Mouse (Mus musculus): ENCODE results near the gene Whrn. TPM values are rescaled to one million over a fixed set of nuclear protein-coding genes. Genes with fewer than 3 reads are reported as not detected.
A peak's percentile ranks its signal among the peaks of the same experiment; 100 is the strongest.

Gene Whrn
- total RNA-seq, 4 experiments from 2014 or later, result 56.7 to 95.9 (median 78.5) TPM

DNA sequence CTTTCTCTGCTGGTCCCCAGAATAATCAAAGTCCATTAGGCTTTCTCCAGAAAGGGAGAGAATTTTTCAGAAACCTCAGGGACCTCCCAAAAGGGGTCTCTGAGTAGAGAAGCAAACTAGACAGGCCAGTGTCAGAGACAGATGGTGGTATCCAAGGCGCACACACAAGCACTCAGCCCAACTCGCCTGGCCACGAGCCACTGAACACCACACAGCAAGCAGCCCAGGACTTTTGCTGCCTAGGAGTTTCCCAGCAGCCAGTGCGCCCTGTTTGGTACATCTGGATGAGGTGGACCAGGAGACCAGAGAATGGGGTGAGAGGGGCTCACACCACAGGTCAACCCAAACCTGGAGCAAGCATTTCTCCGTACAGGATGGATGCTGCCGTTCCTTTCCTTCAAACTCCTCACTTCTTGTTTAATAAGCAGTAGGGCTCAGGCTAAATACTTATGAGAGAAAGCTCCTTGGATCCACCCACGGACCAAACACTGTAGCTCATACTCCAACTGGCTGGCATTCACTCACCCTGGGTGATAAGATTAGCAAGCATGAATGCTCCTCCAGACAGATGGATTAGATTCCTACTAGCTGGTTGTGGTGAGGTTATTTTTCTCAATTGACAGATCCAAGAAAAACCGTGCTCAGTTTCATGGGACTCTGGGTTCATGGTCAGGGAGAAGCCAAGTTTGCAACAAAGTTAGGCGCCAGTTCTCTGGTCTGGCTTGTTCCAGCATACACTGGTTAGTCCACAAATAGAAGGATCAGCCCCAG is 2.3 kb downstream of the Whrn start:
- no peak for DNase-seq

DNA sequence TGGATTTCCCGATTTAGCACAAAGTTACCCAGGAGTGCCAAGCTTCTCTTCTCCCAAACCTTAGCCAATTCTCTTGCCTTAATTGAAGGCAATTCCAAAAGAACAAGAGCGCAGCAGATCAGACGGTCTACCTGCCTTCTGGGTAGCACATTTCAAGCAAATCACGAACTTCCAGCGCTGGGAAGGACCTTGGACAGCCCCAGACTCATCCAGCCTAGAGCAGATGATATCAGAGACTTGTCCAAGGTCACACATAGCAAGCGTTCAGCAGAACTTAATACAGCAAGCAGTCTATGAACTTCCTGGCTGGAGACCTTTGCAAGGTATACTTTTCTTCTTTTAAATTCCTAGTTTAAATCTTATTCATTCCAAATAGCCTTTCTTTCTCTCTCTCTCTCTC is 4.3 kb downstream of the Whrn start:
- no peak for DNase-seq

DNA sequence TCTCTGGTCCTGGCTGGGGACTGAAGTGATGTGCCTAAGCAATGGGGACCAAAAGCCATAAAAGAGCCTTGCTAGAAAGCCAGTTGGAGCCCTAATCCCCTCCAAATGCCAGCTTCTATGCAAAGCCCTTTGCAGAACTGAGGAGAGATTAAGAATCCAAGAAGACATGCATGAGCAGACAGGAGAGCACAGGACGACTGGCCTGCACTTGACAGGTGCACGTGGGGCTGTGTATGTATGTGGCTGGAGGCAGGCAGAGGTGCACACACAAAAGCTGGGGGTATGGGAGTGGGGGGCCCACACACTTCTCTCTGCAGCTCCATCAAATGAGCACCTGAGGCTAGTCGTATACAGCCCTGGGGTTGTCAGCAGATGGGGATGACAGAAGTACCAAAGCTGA is 5.6 kb downstream of the Whrn start:
- DNase-seq, result no peak

DNA sequence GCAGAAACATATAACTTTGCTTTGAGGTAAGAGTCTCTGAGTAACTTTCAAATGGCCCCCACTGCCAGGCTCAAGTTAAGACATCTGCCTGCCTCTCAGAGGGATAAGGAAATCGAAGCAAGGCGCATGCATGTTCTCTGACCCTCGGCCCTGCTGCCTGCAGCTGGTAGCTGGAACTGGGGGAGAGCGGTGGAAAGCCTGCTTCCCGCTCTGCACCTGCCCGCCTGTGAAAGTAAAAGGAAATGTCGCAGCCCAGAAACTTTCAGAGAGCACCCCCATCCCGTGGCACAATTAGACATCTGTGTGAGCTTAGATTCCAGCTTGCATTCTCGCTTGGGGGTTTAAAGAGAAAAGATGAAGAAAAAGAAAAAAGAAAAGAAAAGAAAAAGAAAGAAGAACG is 6.1 kb downstream of the Whrn start:
- DNase-seq, result no peak

DNA sequence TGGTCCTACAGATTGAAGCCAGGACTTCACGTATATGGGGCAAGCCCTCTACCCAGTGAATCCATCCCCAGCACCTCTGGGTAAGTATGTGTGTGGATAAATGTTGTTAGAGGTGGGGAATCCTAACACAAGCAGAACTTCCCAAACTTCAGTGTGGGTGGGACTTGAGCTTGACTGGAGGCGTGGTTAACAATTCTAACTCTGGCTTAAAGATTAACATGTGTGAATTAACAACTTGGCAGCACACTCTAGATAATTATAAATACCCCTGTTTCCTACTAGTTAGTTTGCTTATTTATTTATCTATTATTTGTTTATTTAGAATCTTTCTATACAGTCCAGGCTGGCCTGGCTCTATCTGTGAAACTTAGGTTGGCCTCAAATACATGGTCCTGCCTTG is 7.9 kb downstream of the Whrn start:
- no peak for DNase-seq

DNA sequence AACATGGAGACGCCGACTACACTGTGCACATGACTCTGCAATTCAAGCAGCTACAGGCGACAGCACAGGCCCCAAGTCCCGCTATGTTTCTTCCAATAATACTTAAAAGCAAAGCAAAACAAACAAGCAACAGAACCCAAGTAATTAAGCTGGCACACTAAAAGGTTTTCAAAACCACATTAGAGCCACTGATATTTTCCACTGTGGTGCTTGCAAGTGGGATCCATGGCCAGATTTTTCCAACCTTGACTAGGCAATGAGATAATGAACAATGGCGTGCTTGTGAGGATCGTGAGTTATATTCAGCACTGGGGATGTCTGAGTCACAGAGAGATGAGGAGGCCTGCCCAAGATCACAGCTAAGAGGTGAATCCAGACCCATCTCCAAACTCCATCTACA is 8.5 kb downstream of the Whrn start:
- no peak for DNase-seq

DNA sequence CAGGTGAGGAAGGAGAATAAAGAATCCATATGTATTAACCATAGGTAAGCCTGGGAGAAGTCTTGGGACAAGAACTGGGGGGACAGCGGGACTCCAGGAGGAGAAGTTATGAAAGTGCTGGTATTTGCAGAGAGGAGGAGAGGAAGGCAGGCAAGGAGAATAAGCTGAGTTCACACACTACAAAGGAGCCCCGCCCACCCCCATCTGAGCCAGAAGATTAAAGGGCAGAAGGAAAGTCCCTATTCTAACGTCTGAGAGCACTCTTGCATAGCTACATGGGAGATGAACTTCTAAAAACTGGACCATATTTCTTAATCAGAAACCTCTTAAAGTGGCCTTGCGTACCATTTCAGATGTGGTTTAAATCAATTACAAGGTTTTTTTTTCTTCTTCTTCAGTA is 9.3 kb downstream of the Whrn start:
- no peak for DNase-seq

DNA sequence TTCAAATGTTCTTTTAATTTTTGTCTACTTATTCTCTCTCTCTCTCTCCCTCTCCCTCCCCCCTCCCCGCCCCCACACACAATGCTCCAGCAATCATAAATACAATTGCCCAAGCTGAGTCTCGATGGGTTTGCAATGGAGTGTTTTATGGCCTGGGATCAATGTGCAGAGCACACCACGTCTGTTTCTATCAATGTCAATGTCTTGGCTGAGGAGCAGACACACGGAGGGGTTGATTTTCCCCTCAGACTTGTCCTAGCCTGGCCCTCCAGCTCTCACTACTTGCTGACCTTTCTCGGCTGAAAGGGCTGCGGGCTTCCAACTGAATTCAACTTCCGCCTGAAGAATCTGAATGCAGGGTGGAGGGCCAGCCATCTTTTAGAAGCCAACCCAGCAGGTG is 12.1 kb downstream of the Whrn start:
- no peak for DNase-seq

DNA sequence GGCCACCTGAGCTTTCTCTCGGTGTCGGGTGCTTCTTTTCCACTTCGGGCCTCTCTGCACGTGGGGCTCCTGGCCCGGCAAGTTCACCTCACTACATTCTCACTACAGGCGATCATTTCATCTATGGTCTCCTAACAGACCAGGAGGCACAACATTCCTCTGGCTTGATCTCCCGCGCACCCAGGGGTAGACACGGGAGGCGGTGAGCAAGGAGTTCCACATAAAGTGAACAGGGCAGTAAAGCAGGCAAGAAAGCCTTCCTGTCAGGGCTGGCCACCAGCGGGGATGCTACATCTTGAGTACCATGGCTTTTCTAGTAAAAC is 15.0 kb downstream of the Whrn start:
- DNase-seq, result no peak

DNA sequence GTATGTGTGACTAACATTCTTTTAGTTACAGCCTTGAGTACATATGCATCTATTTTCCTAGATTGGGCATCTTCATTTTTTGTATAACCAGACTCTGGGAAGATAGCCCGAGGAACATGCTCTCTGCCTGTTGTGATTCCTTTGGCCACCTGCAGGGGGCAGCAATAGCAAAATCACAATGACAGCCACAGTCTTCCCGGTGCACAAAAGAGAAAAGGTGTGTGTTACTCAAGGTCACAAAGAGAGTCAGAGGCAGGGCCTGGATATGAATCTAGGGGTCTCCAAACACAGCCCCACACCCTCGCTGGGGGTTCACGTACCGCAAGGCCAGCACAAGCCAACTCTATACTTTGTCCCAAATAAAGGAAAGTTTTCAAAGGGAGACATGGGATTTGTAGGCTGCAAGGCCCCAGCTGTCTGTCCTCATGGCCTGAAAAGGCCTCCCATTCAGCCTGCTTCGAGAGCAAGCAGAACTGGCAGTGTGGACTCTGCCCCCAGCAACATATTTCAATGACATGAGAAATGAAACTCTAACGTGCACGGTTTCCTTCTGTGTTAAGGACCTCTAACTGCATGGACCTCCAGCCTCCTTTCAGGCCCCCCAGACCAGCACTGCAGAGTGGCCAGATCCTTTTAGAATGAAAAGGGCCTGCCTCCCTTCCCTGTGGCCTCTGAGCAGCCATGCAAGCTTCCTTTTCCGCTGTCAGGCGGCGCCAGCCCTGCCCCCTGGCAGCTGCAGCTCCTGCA is 15.5 kb downstream of the Whrn start:
- no peak for DNase-seq

DNA sequence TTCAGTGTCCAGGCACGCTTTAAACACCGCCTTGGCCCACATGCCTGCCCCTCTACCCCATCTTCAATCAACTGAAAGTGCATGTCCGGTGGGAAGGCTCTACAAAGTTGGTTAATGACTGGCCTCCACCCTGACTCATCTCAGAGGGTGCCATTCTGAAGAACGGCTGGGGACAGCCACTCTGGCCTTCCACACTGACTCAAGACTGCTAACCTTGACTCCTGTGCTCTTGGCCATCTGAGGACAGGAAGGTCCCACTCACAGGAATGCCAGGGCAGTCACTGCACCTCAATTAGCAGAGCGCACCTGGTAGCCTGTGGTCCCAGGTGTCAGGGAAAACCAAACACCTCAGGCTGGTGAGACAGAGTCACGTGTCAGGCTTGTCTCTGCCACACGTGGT is 17.8 kb downstream of the Whrn start:
- DNase-seq, result no peak

DNA sequence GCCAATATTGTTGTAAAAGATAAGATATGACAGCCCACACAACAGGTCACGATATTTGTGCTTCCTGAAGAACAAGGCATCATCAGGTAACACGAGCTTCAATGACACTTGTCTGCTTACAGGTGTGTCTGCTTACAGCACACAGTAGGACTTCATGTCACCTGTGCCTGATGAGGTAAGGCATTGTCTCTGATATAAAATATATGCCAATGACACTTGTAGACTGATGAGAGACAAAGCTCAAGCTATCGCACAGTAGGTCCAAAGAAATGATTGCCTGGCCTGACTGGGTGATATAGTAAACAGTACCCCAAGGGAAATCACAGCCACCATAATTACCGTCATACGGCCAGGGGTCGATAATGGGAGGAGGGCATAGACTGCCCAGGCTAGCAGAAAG is 18.9 kb downstream of the Whrn start:
- DNase-seq, result no peak

DNA sequence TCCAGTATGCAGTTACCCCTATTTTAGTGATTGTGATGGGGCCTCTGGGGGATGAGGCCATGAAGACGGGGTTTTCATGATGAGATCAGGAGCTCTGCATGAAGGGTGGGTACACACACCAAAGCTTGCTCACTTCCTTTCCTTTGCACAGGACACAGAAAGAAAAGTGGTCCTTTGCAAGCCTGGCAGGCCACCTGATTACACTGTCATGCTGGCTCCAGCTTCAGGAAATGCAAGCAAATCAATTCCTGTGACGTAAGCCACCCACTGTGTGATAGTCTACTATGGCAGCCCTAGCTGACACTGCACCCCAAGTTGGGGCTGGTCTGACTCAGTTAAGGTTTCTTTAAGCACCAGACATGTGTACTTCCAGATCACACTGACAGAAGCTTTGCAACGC is 20.6 kb downstream of the Whrn start:
- no peak for DNase-seq

DNA sequence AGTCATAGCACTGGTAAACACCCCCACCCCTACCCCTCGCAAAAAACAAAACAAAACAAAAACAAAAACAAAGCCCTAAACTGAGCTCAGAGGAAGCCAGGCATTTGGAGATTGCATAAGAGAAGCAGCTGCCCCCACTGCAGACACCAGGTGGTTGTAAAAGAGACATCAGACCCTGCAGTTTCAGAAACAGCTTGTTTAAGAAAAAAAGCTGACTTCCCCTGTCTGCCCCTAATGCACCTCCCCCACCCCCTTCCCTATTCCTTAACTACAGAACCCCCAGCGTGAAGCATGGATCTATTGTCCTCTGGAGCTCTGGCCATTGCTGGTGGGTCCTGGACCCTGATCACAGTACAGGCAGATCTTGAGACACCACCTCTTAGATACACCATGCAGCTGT is 21.4 kb downstream of the Whrn start:
- no peak for DNase-seq

DNA sequence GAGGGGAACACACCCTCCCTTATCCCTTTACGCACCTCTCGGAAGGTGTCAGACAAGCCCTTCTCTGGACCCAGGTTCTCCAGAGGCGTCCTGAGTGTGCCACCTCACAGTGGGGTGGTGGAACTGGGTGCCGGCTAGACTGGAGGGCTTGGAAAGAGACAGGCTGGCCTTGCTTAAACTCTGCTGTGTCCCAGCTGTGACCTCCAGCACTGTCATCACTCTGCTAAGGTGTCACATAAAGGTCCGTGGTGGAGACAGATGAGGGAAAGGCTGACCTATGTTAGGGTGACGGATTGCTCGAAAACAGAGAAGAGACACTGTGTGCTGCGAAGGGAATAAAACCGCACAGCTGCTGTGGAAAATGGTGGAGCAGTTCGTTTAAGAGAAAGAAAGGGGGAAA is 28.5 kb downstream of the Whrn start:
- DNase-seq, result peak; percentile 40

DNA sequence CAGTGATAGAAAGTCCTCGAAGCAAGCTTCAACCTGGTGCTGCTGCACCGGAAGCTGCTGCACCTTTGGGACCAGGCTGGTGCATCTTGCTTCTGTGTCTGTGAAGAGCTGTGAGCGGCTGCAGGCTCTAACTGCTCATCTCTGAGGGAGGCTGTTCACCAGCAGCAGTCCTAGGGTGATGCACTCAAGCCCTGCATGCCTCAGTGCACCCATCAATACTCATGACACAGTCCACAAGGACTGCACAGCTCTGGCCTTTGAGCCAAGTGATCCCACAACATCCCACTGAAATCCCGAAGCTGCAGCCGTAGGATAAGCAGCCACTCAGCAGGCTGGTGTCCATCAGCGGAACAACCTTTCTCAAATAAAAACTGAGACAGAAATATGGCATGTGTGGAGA is 29.6 kb downstream of the Whrn start:
- no peak for DNase-seq

DNA sequence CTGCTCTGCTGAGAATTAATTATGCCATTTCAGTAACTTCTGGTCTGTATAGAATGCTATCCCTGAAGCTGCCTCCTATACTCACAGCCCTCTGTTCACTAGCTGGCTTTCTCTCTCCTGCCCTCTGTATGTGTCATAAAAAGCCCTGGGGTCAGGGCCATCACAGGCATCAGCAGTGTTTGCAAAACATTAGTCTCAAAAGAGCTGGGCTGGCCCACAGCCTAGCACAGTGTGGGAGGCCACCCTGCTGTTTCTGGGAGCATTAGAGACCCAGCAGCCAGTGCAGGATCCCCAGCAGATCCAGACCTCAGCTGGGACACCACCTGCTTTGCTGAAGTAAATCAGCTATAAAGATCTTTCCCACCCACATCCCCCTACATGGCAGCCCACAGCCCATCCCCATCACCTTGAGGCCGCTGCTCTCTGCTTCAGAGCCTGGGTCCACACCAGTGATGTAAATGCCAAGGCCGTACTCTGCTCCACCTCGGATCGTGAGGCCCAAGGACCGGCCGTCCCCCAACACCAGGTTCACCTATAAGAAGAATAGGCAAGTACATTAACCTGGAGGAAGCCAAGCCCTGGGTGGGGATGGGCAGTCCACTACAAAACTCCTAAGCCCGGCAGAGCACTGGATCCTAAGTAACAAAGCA is 34.8 kb downstream of the Whrn start:
- DNase-seq, result peak; percentile 84

DNA sequence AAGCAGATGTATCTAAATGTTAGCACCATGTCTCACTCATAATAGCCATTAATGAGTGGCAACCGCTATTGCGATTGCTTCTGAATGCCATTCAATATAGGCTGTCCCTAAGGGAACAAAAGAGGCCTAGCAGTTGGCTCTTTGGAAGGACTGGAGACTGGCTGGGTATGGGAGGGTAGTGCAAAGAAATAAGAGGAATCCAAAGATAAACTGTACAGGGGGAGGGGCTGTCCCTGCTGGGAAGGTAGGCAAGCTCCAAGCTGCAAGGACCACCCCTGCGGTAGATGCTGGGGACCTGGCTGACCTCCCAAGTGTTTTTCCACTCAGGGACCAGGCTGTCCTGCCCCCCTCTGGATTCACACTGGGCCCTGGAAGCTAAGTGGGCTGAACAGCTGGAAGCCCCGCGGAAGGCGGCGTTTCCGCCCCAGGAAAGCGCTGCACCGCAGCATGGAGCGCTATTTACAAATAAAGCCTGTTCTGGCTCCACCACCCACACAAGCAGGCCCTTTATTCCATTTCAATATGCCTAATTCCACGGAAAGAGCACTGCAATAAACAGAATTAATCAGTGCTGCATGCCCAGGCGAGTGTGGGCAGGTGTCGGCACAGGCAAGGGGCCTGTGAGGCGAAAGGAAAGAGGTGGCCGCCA is 36.5 kb downstream of the Whrn start:
- no peak for DNase-seq

DNA sequence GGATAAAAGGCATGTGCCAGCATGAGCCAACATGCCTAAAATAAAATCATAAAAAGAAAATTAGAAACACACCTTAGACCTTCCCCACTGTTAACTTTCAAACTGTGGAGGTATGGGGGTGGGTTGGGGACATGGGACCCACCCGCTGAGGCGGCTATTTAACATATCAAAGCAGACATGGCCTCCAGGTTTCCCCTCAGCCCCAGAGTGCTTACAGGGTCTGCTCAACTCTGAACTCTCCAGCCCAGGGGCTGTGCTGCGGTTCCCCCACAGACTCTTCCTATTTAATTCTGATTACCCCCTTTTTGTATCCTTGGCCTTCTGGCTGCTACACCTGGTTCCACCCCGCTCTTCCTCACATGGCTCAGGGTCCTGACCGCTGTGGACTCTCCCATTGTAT is 39.2 kb downstream of the Whrn start:
- DNase-seq, result no peak

DNA sequence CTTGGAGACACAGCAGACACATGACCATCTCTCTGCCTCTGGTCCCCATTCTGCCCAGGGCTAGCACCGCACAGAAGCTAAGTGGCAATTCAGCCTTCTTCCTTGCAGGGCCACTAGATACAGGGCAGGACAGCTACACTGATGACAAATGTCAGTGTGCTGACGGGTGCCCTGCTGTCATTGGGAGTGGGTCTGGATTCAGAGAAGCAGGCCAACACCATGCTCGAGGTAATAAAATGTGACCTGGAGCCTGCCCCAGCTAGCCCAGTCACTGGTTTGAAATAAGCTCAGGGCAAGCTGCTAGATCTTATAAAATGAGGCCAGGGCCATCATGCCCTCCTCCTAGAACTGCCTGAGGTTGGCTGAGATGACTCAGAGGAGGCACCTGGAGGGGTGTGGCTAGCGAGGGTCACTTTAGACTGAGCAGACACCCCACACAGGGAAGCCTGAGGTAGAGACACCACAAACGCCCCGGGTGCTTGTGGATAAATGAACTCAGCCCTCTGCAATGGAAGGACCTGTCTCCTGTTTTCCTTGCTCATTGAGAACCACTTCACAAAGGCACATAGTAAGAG is 41.8 kb downstream of the Whrn start:
- DNase-seq, result no peak

DNA sequence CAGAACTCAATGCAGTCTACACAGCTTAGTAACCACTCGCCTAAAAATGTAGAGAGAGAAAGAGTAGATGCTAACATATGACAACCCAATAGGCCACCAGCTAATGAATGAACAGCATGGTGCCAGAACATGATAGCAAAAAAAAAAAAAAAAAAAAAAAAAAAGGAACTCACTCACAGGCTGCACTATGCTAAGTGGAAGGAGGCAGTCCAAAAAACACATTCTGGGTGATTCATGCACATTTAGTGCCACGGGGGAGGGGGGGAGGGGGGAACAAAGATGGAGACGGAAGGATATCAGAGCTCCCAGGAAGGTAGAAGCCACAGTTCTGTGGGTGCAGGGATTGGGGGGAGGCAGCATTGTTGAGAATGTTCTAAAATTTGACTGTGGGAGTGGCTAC is 43.2 kb downstream of the Whrn start:
- no peak for DNase-seq

DNA sequence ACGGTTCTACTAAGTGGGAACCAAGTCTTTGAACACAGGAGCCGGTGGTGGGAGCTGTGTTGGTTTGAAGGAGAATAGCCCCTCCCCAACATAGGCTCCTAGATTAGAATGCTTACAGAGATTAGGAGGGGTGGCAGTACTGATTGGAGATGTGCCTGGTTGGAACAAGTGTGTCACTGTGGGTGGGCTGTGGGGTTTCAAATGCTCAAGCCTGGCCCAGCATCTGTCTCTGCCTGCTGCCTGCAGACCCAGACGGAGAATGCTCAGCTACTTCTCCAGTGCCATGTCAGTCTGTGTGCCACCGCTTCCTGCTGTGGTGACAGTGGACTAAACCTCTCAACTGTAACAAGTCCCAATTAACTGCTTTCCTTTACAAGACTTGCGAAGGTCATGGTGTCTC is 45.2 kb downstream of the Whrn start:
- no peak for DNase-seq

Data from adrenal gland, adult 8-10 months (tissue).